Mouse (Mus musculus): ENCODE data around the gene Mthfd1. TPM values are rescaled to one million over a fixed set of nuclear protein-coding genes. Genes with fewer than 3 reads are reported as not detected.

The Mthfd1 gene
- polyA plus RNA-seq, 1 experiment: 80.9 TPM

- TF ChIP-seq CEBPB (IDR thresholded peaks at IDR 0.05; ENCODE audit: low read depth) (no peak), MYOD1 (IDR thresholded peaks at IDR 0.05; ENCODE audit: control insufficient read depth, insufficient read length, low read depth) (no peak), FOSL1 (IDR thresholded peaks at IDR 0.05; ENCODE audit: insufficient read depth, low read length, poor library complexity, severe bottlenecking) (no peak), MYOG (IDR thresholded peaks at IDR 0.05; ENCODE audit: control insufficient read depth, extremely low read depth, insufficient read length) (no peak)
- no peaks in the 10 kb centered on the region for H3K79me3 ChIP-seq (ENCODE audit: low read depth)
- no peaks in the 10 kb centered on the region for H3K27me3 ChIP-seq (ENCODE audit: control insufficient read depth, insufficient read depth, insufficient read length)
- H3K79me2 ChIP-seq (ENCODE audit: control insufficient read depth, insufficient read depth): no peaks in the 10 kb centered on the region
- peaks cover 41% of the 10 kb centered on the region for H3K36me3 ChIP-seq (ENCODE audit: control insufficient read depth, insufficient read depth)
- H3K4me3 ChIP-seq (ENCODE audit: insufficient read depth, poor library complexity, severe bottlenecking): no peak overlapping the region
- H3ac ChIP-seq (ENCODE audit: control insufficient read depth, insufficient read length, low read depth): no peak overlapping the region
These were observed 94.7 kb downstream of the Mthfd1 start for GRCm38 (mm10) chr12:76349680-76350220.

GRCm38 (mm10) chr12:76360868-76361267 lies 105.8 kb downstream of the Mthfd1 start:
- Histone ChIP-seq H3K79me2 (ENCODE audit: control insufficient read depth, insufficient read depth) (peaks cover 90% of the 10 kb centered on the region), H3ac (ENCODE audit: control insufficient read depth, insufficient read length, low read depth) (no peak overlapping the region), H3K36me3 (ENCODE audit: control insufficient read depth, insufficient read depth) (peaks cover 9% of the 10 kb centered on the region), H3K79me3 (ENCODE audit: low read depth) (peaks cover 42% of the 10 kb centered on the region), H3K27me3 (ENCODE audit: control insufficient read depth, insufficient read depth, insufficient read length) (no peaks in the 10 kb centered on the region), H3K4me3 (ENCODE audit: insufficient read depth, poor library complexity, severe bottlenecking) (no peak overlapping the region)
- no peak for TF ChIP-seq MYOG (IDR thresholded peaks at IDR 0.05; ENCODE audit: control insufficient read depth, extremely low read depth, insufficient read length)
- TF ChIP-seq FOSL1 (IDR thresholded peaks at IDR 0.05; ENCODE audit: insufficient read depth, low read length, poor library complexity, severe bottlenecking): no peak
- TF ChIP-seq USF1 (IDR thresholded peaks at IDR 0.05; ENCODE audit: low read depth): no peak
- no peak for TF ChIP-seq MAX (IDR thresholded peaks at IDR 0.05)
- no peak for TF ChIP-seq MYOD1 (IDR thresholded peaks at IDR 0.05; ENCODE audit: control insufficient read depth, insufficient read length, low read depth)
- TF ChIP-seq CEBPB (IDR thresholded peaks at IDR 0.05; ENCODE audit: low read depth): no peak
- TF ChIP-seq CTCF (IDR thresholded peaks at IDR 0.05; ENCODE audit: control insufficient read depth, insufficient read depth, insufficient read length): no peak

- no peak for TF ChIP-seq MYOD1 (IDR thresholded peaks at IDR 0.05; ENCODE audit: control insufficient read depth, insufficient read length, low read depth)
- no peak for TF ChIP-seq USF1 (IDR thresholded peaks at IDR 0.05; ENCODE audit: low read depth)
- no peak for TF ChIP-seq MYOG (IDR thresholded peaks at IDR 0.05; ENCODE audit: control insufficient read depth, extremely low read depth, insufficient read length)
- TF ChIP-seq MAX (IDR thresholded peaks at IDR 0.05): no peak
- no peak for TF ChIP-seq CEBPB (IDR thresholded peaks at IDR 0.05; ENCODE audit: low read depth)
- no peak for TF ChIP-seq FOSL1 (IDR thresholded peaks at IDR 0.05; ENCODE audit: insufficient read depth, low read length, poor library complexity, severe bottlenecking)
- no peak for TF ChIP-seq CTCF (IDR thresholded peaks at IDR 0.05; ENCODE audit: control insufficient read depth, insufficient read depth, insufficient read length)
- H3K79me3 ChIP-seq (ENCODE audit: low read depth): peaks cover 44% of the 10 kb centered on the region
- peaks cover 98% of the 10 kb centered on the region for H3K79me2 ChIP-seq (ENCODE audit: control insufficient read depth, insufficient read depth)
- H3K27me3 ChIP-seq (ENCODE audit: control insufficient read depth, insufficient read depth, insufficient read length): no peaks in the 10 kb centered on the region
- H3K36me3 ChIP-seq (ENCODE audit: control insufficient read depth, insufficient read depth): peaks cover 9% of the 10 kb centered on the region
- no peak overlapping the region for H3ac ChIP-seq (ENCODE audit: control insufficient read depth, insufficient read length, low read depth)
- H3K4me3 ChIP-seq (ENCODE audit: insufficient read depth, poor library complexity, severe bottlenecking): no peak overlapping the region
These were observed 106.6 kb downstream of the Mthfd1 start for GRCm38 (mm10) chr12:76361405-76362302.

GRCm38 (mm10) chr12:76362303-76362676 lies 107.2 kb downstream of the Mthfd1 start:
- H3K36me3 ChIP-seq (ENCODE audit: control insufficient read depth, insufficient read depth): peaks cover 9% of the 10 kb centered on the region
- H3K27me3 ChIP-seq (ENCODE audit: control insufficient read depth, insufficient read depth, insufficient read length): no peaks in the 10 kb centered on the region
- H3K79me2 ChIP-seq (ENCODE audit: control insufficient read depth, insufficient read depth): peaks cover 98% of the 10 kb centered on the region
- H3K4me3 ChIP-seq (ENCODE audit: insufficient read depth, poor library complexity, severe bottlenecking): no peak overlapping the region
- H3ac ChIP-seq (ENCODE audit: control insufficient read depth, insufficient read length, low read depth): no peak overlapping the region
- peaks cover 49% of the 10 kb centered on the region for H3K79me3 ChIP-seq (ENCODE audit: low read depth)
- no peak for TF ChIP-seq CTCF (IDR thresholded peaks at IDR 0.05; ENCODE audit: control insufficient read depth, insufficient read depth, insufficient read length)
- TF ChIP-seq CEBPB (IDR thresholded peaks at IDR 0.05; ENCODE audit: low read depth): no peak
- TF ChIP-seq MAX (IDR thresholded peaks at IDR 0.05): no peak
- TF ChIP-seq MYOG (IDR thresholded peaks at IDR 0.05; ENCODE audit: control insufficient read depth, extremely low read depth, insufficient read length): no peak
- TF ChIP-seq FOSL1 (IDR thresholded peaks at IDR 0.05; ENCODE audit: insufficient read depth, low read length, poor library complexity, severe bottlenecking): no peak
- no peak for TF ChIP-seq MYOD1 (IDR thresholded peaks at IDR 0.05; ENCODE audit: control insufficient read depth, insufficient read length, low read depth)
- no peak for TF ChIP-seq USF1 (IDR thresholded peaks at IDR 0.05; ENCODE audit: low read depth)

- Histone ChIP-seq H3K36me3 (ENCODE audit: control insufficient read depth, insufficient read depth) (peaks cover 9% of the 10 kb centered on the region), H3K4me3 (ENCODE audit: insufficient read depth, poor library complexity, severe bottlenecking) (no peak overlapping the region), H3ac (ENCODE audit: control insufficient read depth, insufficient read length, low read depth) (no peak overlapping the region), H3K79me2 (ENCODE audit: control insufficient read depth, insufficient read depth) (peaks cover 86% of the 10 kb centered on the region), H3K79me3 (ENCODE audit: low read depth) (peaks cover 41% of the 10 kb centered on the region), H3K27me3 (ENCODE audit: control insufficient read depth, insufficient read depth, insufficient read length) (no peaks in the 10 kb centered on the region)
- TF ChIP-seq MAX (IDR thresholded peaks at IDR 0.05) (no peak), USF1 (IDR thresholded peaks at IDR 0.05; ENCODE audit: low read depth) (no peak), MYOG (IDR thresholded peaks at IDR 0.05; ENCODE audit: control insufficient read depth, extremely low read depth, insufficient read length) (no peak), MYOD1 (IDR thresholded peaks at IDR 0.05; ENCODE audit: control insufficient read depth, insufficient read length, low read depth) (no peak), CEBPB (IDR thresholded peaks at IDR 0.05; ENCODE audit: low read depth) (no peak), FOSL1 (IDR thresholded peaks at IDR 0.05; ENCODE audit: insufficient read depth, low read length, poor library complexity, severe bottlenecking) (no peak), CTCF (IDR thresholded peaks at IDR 0.05; ENCODE audit: control insufficient read depth, insufficient read depth, insufficient read length) (no peak)
These were observed 111.2 kb downstream of the Mthfd1 start for GRCm38 (mm10) chr12:76366276-76366675.
